Mouse (Mus musculus) G1E (cell line): ENCODE measurements around the gene Rgs6.

Experiments
- CTCF ChIP-seq: IDR thresholded peaks from 2 replicates; pipeline ENCODE4 v1.5.1; 2012; ENCODE audit warnings: low read depth, low read length, inconsistent platforms, mixed read lengths
- GATA1 ChIP-seq: IDR thresholded peaks from 2 replicates; pipeline ENCODE4 v1.6.1; 2012; ENCODE audit warnings: borderline replicate concordance, low read length, inconsistent platforms, mixed read lengths
- GATA2 ChIP-seq: IDR thresholded peaks from 2 replicates; pipeline ENCODE4 v1.6.1; 2012; ENCODE audit warnings: low read depth, low read length, inconsistent platforms, borderline replicate concordance
- POLR2AphosphoS5 ChIP-seq: IDR thresholded peaks from 2 replicates; pipeline ENCODE4 v1.6.1; 2012; ENCODE audit warnings: low read depth, low read length, inconsistent platforms; ENCODE audit not compliant: insufficient replicate concordance
- TAL1 ChIP-seq: conservative IDR thresholded peaks from 2 replicates; pipeline ENCODE4 v1.6.1; 2012; ENCODE audit warnings: low read depth, low read length, inconsistent platforms, mixed read lengths

GRCm38 (mm10) chr12:82723017-82723540, 135.0 kb downstream of the Rgs6 start:
- no peak for TF ChIP-seq POLR2AphosphoS5
- no peak for TF ChIP-seq CTCF
- no peak for TF ChIP-seq GATA2
- no peak for TF ChIP-seq TAL1
- no peak for TF ChIP-seq GATA1
